Mouse (Mus musculus): ENCODE results near the gene Brd3os. TPM values are rescaled to one million over a fixed set of nuclear protein-coding genes. Genes with fewer than 3 reads are reported as not detected.

Gene Brd3os
- polyA plus RNA-seq, 1 experiment from 2014 or later, result 3.6 TPM

- Histone ChIP-seq H3K27ac (ENCODE audit: low read length) (no peak overlapping the region), H3K27me3 (ENCODE audit: control insufficient read depth, insufficient read depth, low read length) (no peaks in the 10 kb centered on the region), H3K9ac (ENCODE audit: low read length) (no peak overlapping the region), H3K4me1 (ENCODE audit: control insufficient read depth, insufficient read depth, low read length) (peaks cover 10% of the 10 kb centered on the region), H3K4me2 (ENCODE audit: low read depth, low read length) (no peak overlapping the region), H3K36me3 (ENCODE audit: control insufficient read depth, insufficient read depth) (no peaks in the 10 kb centered on the region), H3K9me3 (replicated peaks; ENCODE audit: control insufficient read depth, low read length) (no peaks in the 10 kb centered on the region), H3K4me3 (ENCODE audit: low read length) (no peak overlapping the region)
- no peak for ATAC-seq (replicated peaks; ENCODE audit: extremely low read depth, insufficient read depth, low FRiP score)
- WGBS, result 44% methylated on average over 4 of the region's 4 CpGs
Measured at GRCm38 (mm10) chr2:27479821-27480220, 37.7 kb downstream of the Brd3os start.

- WGBS, result 77% methylated on average over 4 of the region's 4 CpGs
- ATAC-seq (replicated peaks; ENCODE audit: extremely low read depth, insufficient read depth, low FRiP score), result no peak
- H3K9me3 ChIP-seq (replicated peaks; ENCODE audit: control insufficient read depth, low read length), result no peaks in the 10 kb centered on the region
- peaks cover 10% of the 10 kb centered on the region for H3K4me1 ChIP-seq (ENCODE audit: control insufficient read depth, insufficient read depth, low read length)
- H3K36me3 ChIP-seq (ENCODE audit: control insufficient read depth, insufficient read depth), result no peaks in the 10 kb centered on the region
- H3K4me2 ChIP-seq (ENCODE audit: low read depth, low read length), result no peak overlapping the region
- H3K27me3 ChIP-seq (ENCODE audit: control insufficient read depth, insufficient read depth, low read length), result no peaks in the 10 kb centered on the region
- no peak overlapping the region for H3K27ac ChIP-seq (ENCODE audit: low read length)
- H3K4me3 ChIP-seq (ENCODE audit: low read length), result no peak overlapping the region
- no peak overlapping the region for H3K9ac ChIP-seq (ENCODE audit: low read length)
Measured at GRCm38 (mm10) chr2:27480367-27480766, 38.2 kb downstream of the Brd3os start.

GRCm38 (mm10) chr2:27482265-27482861 is 40.2 kb downstream of the Brd3os start:
- H3K4me1 ChIP-seq (ENCODE audit: control insufficient read depth, insufficient read depth, low read length), result no peaks in the 10 kb centered on the region
- no peaks in the 10 kb centered on the region for H3K9me3 ChIP-seq (replicated peaks; ENCODE audit: control insufficient read depth, low read length)
- no peak overlapping the region for H3K4me2 ChIP-seq (ENCODE audit: low read depth, low read length)
- H3K4me3 ChIP-seq (ENCODE audit: low read length), result no peak overlapping the region
- no peak overlapping the region for H3K9ac ChIP-seq (ENCODE audit: low read length)
- no peak for ATAC-seq (replicated peaks; ENCODE audit: extremely low read depth, insufficient read depth, low FRiP score)
- no peaks in the 10 kb centered on the region for H3K36me3 ChIP-seq (ENCODE audit: control insufficient read depth, insufficient read depth)
- 76% methylated on average over 7 of the region's 7 CpGs for WGBS
- no peak overlapping the region for H3K27ac ChIP-seq (ENCODE audit: low read length)
- H3K27me3 ChIP-seq (ENCODE audit: control insufficient read depth, insufficient read depth, low read length), result no peaks in the 10 kb centered on the region

- 65% methylated on average over 4 of the region's 4 CpGs for WGBS
- H3K36me3 ChIP-seq (ENCODE audit: control insufficient read depth, insufficient read depth), result no peaks in the 10 kb centered on the region
- H3K9me3 ChIP-seq (replicated peaks; ENCODE audit: control insufficient read depth, low read length), result no peaks in the 10 kb centered on the region
- H3K27ac ChIP-seq (ENCODE audit: low read length), result no peak overlapping the region
- H3K4me2 ChIP-seq (ENCODE audit: low read depth, low read length), result no peak overlapping the region
- ATAC-seq (replicated peaks; ENCODE audit: extremely low read depth, insufficient read depth, low FRiP score), result no peak
- no peak overlapping the region for H3K4me3 ChIP-seq (ENCODE audit: low read length)
- no peaks in the 10 kb centered on the region for H3K27me3 ChIP-seq (ENCODE audit: control insufficient read depth, insufficient read depth, low read length)
- H3K4me1 ChIP-seq (ENCODE audit: control insufficient read depth, insufficient read depth, low read length), result no peaks in the 10 kb centered on the region
- H3K9ac ChIP-seq (ENCODE audit: low read length), result no peak overlapping the region
Measured at GRCm38 (mm10) chr2:27486725-27487124, 44.6 kb downstream of the Brd3os start.

- H3K9me3 ChIP-seq (replicated peaks; ENCODE audit: control insufficient read depth, low read length), result no peaks in the 10 kb centered on the region
- H3K9ac ChIP-seq (ENCODE audit: low read length), result no peak overlapping the region
- WGBS, result 77% methylated on average over 3 of the region's 4 CpGs
- H3K4me2 ChIP-seq (ENCODE audit: low read depth, low read length), result no peak overlapping the region
- H3K27me3 ChIP-seq (ENCODE audit: control insufficient read depth, insufficient read depth, low read length), result no peaks in the 10 kb centered on the region
- H3K4me3 ChIP-seq (ENCODE audit: low read length), result no peak overlapping the region
- no peak for ATAC-seq (replicated peaks; ENCODE audit: extremely low read depth, insufficient read depth, low FRiP score)
- no peak overlapping the region for H3K27ac ChIP-seq (ENCODE audit: low read length)
- no peaks in the 10 kb centered on the region for H3K36me3 ChIP-seq (ENCODE audit: control insufficient read depth, insufficient read depth)
- no peaks in the 10 kb centered on the region for H3K4me1 ChIP-seq (ENCODE audit: control insufficient read depth, insufficient read depth, low read length)
Measured at GRCm38 (mm10) chr2:27487336-27488049, 45.4 kb downstream of the Brd3os start.

GRCm38 (mm10) chr2:27488362-27488761 is 46.2 kb downstream of the Brd3os start:
- no peak overlapping the region for H3K27ac ChIP-seq (ENCODE audit: low read length)
- H3K4me1 ChIP-seq (ENCODE audit: control insufficient read depth, insufficient read depth, low read length), result no peaks in the 10 kb centered on the region
- H3K9ac ChIP-seq (ENCODE audit: low read length), result no peak overlapping the region
- no peaks in the 10 kb centered on the region for H3K36me3 ChIP-seq (ENCODE audit: control insufficient read depth, insufficient read depth)
- 83% methylated on average over 1 of the region's 1 CpGs for WGBS
- no peak overlapping the region for H3K4me3 ChIP-seq (ENCODE audit: low read length)
- ATAC-seq (replicated peaks; ENCODE audit: extremely low read depth, insufficient read depth, low FRiP score), result no peak
- H3K27me3 ChIP-seq (ENCODE audit: control insufficient read depth, insufficient read depth, low read length), result no peaks in the 10 kb centered on the region
- H3K4me2 ChIP-seq (ENCODE audit: low read depth, low read length), result no peak overlapping the region
- H3K9me3 ChIP-seq (replicated peaks; ENCODE audit: control insufficient read depth, low read length), result no peaks in the 10 kb centered on the region

- Histone ChIP-seq H3K27ac (ENCODE audit: low read length) (no peak overlapping the region), H3K36me3 (ENCODE audit: control insufficient read depth, insufficient read depth) (no peaks in the 10 kb centered on the region), H3K4me2 (ENCODE audit: low read depth, low read length) (no peak overlapping the region), H3K4me1 (ENCODE audit: control insufficient read depth, insufficient read depth, low read length) (no peaks in the 10 kb centered on the region), H3K9me3 (replicated peaks; ENCODE audit: control insufficient read depth, low read length) (peaks cover 2% of the 10 kb centered on the region; the same call in 1 of the 2 replicates), H3K4me3 (ENCODE audit: low read length) (no peak overlapping the region), H3K27me3 (ENCODE audit: control insufficient read depth, insufficient read depth, low read length) (no peaks in the 10 kb centered on the region), H3K9ac (ENCODE audit: low read length) (no peak overlapping the region)
- ATAC-seq (replicated peaks; ENCODE audit: extremely low read depth, insufficient read depth, low FRiP score), result no peak
- WGBS, result 66% methylated on average over 2 of the region's 2 CpGs
Measured at GRCm38 (mm10) chr2:27490939-27491338, 48.8 kb downstream of the Brd3os start.

Small RNAs within 50 kb of the gene (microRNA-seq; reads per million reads assigned to microRNA genes)
- gene Gm24049 (not detected), gene Mir7578 (not detected)

Other genes starting within 250 kb of the Brd3os start
- 19.3 and 24.5 TPM in 2 replicates for gene Sardh, start 194.0 kb upstream of the Brd3os start, polyA plus RNA-seq (2015; fragmentation: Nextera tagmentation; extraction: Ambion mirVana)
- gene Vav2, start 15.3 kb upstream of the Brd3os start, polyA plus RNA-seq (2015; fragmentation: Nextera tagmentation; extraction: Ambion mirVana), result 2.6 and 3.8 TPM in 2 replicates
- gene Brd3, start 65.3 kb downstream of the Brd3os start, polyA plus RNA-seq (2015; fragmentation: Nextera tagmentation; extraction: Ambion mirVana), result 57.1 and 61.0 TPM in 2 replicates
- 32.2 and 34.3 TPM in 2 replicates for gene Wdr5, start 72.8 kb downstream of the Brd3os start, polyA plus RNA-seq (2015; fragmentation: Nextera tagmentation; extraction: Ambion mirVana)
- gene Rxra, start 234.1 kb downstream of the Brd3os start, polyA plus RNA-seq (2015; fragmentation: Nextera tagmentation; extraction: Ambion mirVana), result 6.6 and 8.4 TPM in 2 replicates